Mouse (Mus musculus) ES-Bruce4 (cell line): ENCODE results near the gene Map2k5.

Experiments used
- CTCF ChIP-seq: IDR thresholded peaks from one replicate; pipeline ENCODE4 v1.8.1; 2011; ENCODE audit warnings: low read depth, low read length
- EP300 ChIP-seq: IDR thresholded peaks from 2 replicates; pipeline ENCODE4 v1.6.1; 2011; ENCODE audit warnings: low read depth, low read length; ENCODE audit not compliant: insufficient read depth
- POLR2A ChIP-seq: IDR thresholded peaks from one replicate; pipeline ENCODE4 v1.8.1; 2011; ENCODE audit warnings: low read length; ENCODE audit not compliant: insufficient read depth

DNA sequence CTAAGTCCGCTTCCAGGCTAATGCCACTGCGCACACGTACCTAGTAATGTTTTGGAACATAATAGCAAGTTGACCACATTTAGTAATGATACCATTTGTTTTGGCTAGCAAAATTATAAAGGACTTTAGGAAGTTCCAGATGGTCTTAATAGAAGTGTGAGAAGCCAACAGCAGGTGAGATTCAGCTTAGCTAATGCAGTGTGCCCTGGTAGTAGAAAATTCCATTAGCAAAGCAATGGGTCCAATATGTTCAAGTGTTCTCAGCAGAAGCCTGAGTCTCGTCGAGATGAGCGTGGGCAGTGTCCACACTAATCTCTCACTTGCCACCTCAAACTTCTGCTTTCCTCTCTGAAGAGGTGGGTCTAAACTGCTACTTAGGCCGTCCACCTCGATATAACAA, 27.7 kb downstream of the Map2k5 start:
- no peak for TF ChIP-seq CTCF
- TF ChIP-seq EP300, result no peak
- no peak for TF ChIP-seq POLR2A
